Comparison of ENCODE assay signal across 34 mouse cellular contexts in genomic region chr2:5193071-5193470, GRCm38 (mm10). TPM values are rescaled to one million over a fixed set of nuclear protein-coding genes. Genes with fewer than 3 reads are reported as not detected.
"Had no signal": no experiment of that assay in that cellular context is flagged by ENCODE, and none has a peak within 500 bp of the region (broad histone marks: within the 10 kb centered on the region; RNA-seq: fewer than 3 reads in every experiment).

No protein-coding gene starts in this region.

- H3K9ac ChIP-seq: heart, embryonic 12.5 days; heart, embryonic 13.5 days; heart, embryonic 15.5 days; hindbrain, embryonic 12.5 days; hindbrain, embryonic 13.5 days; hindbrain, embryonic 14.5 days; hindbrain, embryonic 15.5 days; kidney, embryonic 15.5 days had no signal

- H3K4me3 ChIP-seq: heart, embryonic 10.5 days; heart, embryonic 12.5 days; heart, embryonic 13.5 days; heart, embryonic 15.5 days; hindbrain, embryonic 10.5 days; hindbrain, embryonic 12.5 days; hindbrain, embryonic 13.5 days; hindbrain, embryonic 15.5 days; kidney, embryonic 15.5 days; layer of hippocampus, adult 2 months; left cerebral cortex, adult 2 months had no signal

- H3K27ac ChIP-seq: heart, embryonic 10.5 days; heart, embryonic 13.5 days; heart, embryonic 15.5 days; hindbrain, embryonic 10.5 days; hindbrain, embryonic 12.5 days; hindbrain, embryonic 13.5 days; hindbrain, embryonic 14.5 days; hindbrain, embryonic 15.5 days; hindbrain, postnatal 0 days; kidney, embryonic 15.5 days; kidney, postnatal 0 days; layer of hippocampus, adult 2 months; left cerebral cortex, adult 2 months had no signal

- H3K4me1 ChIP-seq: heart, embryonic 10.5 days; heart, embryonic 12.5 days; heart, embryonic 13.5 days; heart, embryonic 15.5 days; hindbrain, embryonic 12.5 days; hindbrain, embryonic 15.5 days; kidney, embryonic 15.5 days had no signal

- H3K36me3 ChIP-seq: heart, embryonic 10.5 days; heart, embryonic 12.5 days; heart, embryonic 13.5 days; heart, embryonic 15.5 days; hindbrain, embryonic 10.5 days; hindbrain, embryonic 12.5 days; hindbrain, embryonic 13.5 days; hindbrain, embryonic 15.5 days; kidney, embryonic 15.5 days had no signal

- H3K9me3 ChIP-seq: heart, embryonic 10.5 days; heart, embryonic 12.5 days; heart, embryonic 15.5 days; hindbrain, embryonic 10.5 days; hindbrain, embryonic 12.5 days; hindbrain, embryonic 13.5 days; hindbrain, embryonic 15.5 days; kidney, embryonic 15.5 days had no signal

- H3K27me3 ChIP-seq: heart, embryonic 12.5 days; heart, embryonic 13.5 days; heart, embryonic 15.5 days; hindbrain, embryonic 12.5 days; hindbrain, embryonic 15.5 days; kidney, embryonic 15.5 days had no signal

- H3K4me2 ChIP-seq: heart, embryonic 11.5 days; heart, embryonic 12.5 days; heart, embryonic 13.5 days; heart, embryonic 15.5 days; hindbrain, embryonic 12.5 days; hindbrain, embryonic 13.5 days; hindbrain, embryonic 14.5 days; hindbrain, embryonic 15.5 days; kidney, embryonic 15.5 days had no signal

- DNase-seq: heart, postnatal 10 days; heart, postnatal 14 days; heart, postnatal 36 days; heart, postnatal 4 days; kidney, adult 11 months; kidney, adult 18-20 months; kidney, adult 2 months; kidney, adult 8-10 months; kidney, adult 9 months; kidney, postnatal 10 days; kidney, postnatal 14 days; kidney, postnatal 25 days; kidney, postnatal 36 days; kidney, postnatal 4 days; layer of hippocampus, adult 9-11 months; layer of hippocampus, postnatal 36 days had no signal

- ATAC-seq: hindbrain, embryonic 16.5 days; hindbrain, postnatal 0 days; inflammation-experienced regulatory T-cells, adult 6 months had no signal

RNA-seq across cellular contexts. Expression of gene Ccdc3, which starts 55.5 kb away (rescaled TPM):
- total RNA-seq: hematopoietic stem cell, adult 5-6 weeks had no signal
- polyA plus RNA-seq: inflammation-experienced regulatory T-cells, adult 6 months had no signal
